Mouse (Mus musculus): Measurements from ENCODE around the gene Grpel1. TPM values are rescaled to one million over a fixed set of nuclear protein-coding genes. Genes with fewer than 3 reads are reported as not detected.

Gene Grpel1
- total RNA-seq, 1 experiment from 2014 or later = 52.1 TPM

DNA sequence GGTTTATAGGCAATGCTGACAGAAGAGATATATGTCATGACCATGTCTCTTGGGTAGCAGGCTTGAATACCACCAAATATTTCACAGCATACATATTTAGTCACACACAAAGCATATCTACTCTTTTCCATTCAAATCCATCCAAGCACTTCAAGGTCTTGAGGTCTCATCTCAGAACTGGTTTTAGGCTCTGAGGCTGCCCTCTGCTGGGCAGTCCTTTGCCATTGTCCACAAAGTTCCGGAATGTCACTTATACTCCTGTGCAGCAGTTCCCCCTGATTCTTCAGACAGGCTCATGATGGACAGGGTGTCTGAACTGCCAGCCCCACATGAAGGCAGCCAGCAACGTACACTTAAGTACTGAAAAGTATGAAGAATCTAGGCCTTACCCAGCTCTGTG, 24.4 kb downstream of the Grpel1 start:
- ATAC-seq (replicated peaks; ENCODE audit: insufficient number of reproducible peaks, low FRiP score, low TSS enrichment, poor library complexity, severe bottlenecking) = no peak

DNA sequence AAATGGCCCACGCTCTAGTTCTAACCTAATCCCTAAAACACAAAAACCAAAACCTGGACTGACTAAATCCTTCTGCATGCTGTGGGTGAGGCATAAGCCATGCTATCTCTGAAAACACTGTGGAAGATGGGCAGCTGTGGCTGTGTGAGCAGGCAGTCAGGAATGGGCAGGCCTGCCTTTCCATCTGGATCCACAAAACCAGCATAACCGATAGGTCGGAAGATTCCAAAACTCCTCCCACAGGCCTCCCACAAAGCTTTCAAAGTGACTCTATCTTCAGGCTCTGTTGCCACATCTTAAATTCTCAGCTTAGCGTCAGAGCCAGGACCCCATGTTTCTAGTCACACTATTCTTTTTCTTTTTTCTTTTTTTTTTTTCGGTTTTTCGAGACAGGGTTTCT, 29.1 kb downstream of the Grpel1 start:
- no peak for ATAC-seq (replicated peaks; ENCODE audit: insufficient number of reproducible peaks, low FRiP score, low TSS enrichment, poor library complexity, severe bottlenecking)

DNA sequence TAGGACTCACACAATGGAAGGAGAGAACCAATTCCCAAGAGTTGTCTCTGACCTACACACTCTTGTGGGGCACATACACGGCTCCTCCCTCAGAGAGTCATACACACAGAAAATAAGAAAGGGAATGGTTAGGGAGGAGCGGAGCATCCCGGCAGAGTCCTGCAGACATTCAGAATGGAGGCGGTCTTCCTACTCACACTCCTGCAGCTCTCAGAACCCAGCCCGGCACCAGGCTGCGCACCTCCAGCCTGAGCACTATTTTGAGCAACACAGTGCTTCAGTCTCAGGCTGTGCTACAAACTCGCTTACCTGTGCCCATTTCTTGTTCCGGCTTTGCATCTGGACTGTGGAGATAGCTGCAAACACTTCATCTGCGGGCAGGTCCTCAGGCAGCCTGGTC, 29.9 kb downstream of the Grpel1 start:
- ATAC-seq (replicated peaks; ENCODE audit: insufficient number of reproducible peaks, low FRiP score, low TSS enrichment, poor library complexity, severe bottlenecking) = no peak

DNA sequence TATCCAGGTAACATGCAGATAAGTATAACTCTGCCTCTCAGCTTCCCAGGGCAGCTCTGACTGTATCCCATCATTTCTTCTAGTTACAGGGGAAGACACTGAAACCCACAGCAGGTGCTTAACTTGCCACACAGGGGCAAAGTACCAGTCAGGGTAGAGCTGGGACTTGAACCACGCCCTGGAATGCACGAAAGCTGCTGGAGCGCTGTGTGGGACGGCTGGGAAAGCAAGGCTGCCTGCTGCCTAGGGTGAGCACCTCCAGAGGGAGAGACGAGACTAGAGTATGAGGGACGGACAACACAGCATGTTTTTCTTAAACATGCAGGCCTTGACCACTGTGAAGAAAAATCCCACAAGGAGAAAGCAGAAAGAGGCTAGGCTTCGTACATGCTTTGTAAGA, 40.4 kb downstream of the Grpel1 start:
- no peak for ATAC-seq (replicated peaks; ENCODE audit: insufficient number of reproducible peaks, low FRiP score, low TSS enrichment, poor library complexity, severe bottlenecking)

DNA sequence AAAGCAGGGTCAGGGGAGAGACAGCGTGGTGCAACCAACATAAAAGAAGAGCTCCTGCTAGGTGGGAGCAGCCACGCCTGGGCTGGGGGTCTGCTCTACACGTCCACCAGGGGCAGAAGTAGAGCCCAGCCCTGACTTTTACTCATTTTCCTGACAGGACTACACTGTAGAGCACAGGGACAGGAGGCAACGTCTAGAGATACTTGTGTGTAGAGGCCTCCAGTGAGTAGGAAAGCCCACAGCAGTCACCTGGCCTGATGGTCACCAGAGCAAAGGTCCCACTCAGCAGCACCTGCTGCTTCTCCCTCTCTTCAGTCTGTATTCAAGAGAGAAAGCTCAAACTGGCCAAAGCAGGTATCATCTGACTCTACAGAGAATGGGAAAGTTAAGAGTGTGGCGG, 40.8 kb downstream of the Grpel1 start:
- ATAC-seq (replicated peaks; ENCODE audit: insufficient number of reproducible peaks, low FRiP score, low TSS enrichment, poor library complexity, severe bottlenecking) = no peak

DNA sequence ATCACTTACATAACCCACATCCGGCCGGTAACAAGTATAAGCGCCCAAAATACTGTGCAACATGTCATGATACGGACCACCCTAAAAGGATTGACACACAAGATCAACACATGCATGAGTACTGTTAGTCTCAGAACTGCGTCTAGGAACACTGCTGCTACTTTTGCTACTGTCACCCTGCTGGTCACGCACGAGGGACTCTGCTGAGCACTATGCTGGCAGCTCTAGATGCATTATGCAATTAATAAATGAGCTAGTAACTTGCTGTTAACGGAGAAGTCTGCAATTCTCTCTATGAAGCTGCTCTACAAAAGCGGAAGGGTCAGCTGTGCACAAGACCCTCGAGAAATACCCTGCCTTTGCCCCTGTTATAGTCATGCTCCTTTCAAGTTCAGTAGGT, 43.6 kb downstream of the Grpel1 start:
- ATAC-seq (replicated peaks; ENCODE audit: insufficient number of reproducible peaks, low FRiP score, low TSS enrichment, poor library complexity, severe bottlenecking) = no peak

DNA sequence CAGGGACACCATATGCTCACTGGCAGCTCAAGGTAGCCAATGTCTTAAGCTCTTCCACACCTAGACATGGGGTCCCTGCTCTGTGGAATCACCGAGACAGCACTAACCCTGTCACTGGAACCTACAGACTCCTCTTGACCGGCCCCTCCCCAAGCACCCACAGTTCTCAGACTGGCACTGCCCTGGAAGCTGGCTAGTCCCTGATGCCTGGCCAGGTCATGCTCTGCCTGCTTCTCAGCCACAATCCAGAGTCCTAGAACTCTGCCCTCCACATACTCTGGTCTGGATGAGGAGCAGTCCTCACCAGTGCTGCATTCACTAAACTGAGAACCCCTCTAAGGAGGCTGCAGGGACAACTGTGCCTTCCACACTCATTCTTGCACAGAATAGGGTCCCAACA, 46.2 kb downstream of the Grpel1 start:
- no peak for ATAC-seq (replicated peaks; ENCODE audit: insufficient number of reproducible peaks, low FRiP score, low TSS enrichment, poor library complexity, severe bottlenecking)

DNA sequence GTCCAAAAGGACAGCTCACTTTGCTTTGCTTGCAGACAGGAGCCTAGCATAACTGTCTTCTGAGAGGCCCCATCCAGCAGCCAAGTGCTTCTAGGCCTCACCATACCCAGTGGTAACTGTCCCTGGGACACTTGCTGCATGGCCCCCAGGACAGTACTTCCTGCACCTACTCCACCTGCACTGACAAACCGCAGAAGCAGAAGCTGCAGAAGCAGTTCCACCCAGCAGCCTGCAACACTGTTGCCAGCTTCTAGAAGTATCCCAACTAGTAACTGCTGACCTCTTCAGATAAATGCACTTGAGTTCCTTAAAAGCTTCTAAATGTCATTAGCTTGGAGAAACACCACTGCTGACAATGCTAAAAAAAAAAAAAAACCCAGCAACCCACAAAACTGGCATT, 50.3 kb downstream of the Grpel1 start:
- no peak for ATAC-seq (replicated peaks; ENCODE audit: insufficient number of reproducible peaks, low FRiP score, low TSS enrichment, poor library complexity, severe bottlenecking)

DNA sequence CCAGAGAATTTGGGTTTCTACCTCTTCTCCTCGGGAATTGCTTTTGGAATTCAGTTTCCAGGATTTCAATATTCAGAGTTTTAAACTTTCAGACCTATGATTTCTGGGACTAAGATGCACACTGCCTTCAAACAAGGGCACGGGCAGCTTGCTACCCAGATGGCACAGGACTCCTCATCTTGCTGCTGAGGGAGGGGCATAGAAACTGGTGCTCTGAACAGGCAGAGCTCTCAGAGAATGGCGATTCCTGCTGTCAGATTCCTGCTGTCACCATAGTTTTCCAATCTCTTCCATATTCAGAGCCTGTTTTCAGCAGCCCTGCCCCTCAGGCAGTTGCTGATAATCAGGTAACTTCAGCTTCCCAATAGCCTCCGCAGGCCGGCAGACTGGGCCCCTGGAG, 50.8 kb downstream of the Grpel1 start:
- no peak for ATAC-seq (replicated peaks; ENCODE audit: insufficient number of reproducible peaks, low FRiP score, low TSS enrichment, poor library complexity, severe bottlenecking)

DNA sequence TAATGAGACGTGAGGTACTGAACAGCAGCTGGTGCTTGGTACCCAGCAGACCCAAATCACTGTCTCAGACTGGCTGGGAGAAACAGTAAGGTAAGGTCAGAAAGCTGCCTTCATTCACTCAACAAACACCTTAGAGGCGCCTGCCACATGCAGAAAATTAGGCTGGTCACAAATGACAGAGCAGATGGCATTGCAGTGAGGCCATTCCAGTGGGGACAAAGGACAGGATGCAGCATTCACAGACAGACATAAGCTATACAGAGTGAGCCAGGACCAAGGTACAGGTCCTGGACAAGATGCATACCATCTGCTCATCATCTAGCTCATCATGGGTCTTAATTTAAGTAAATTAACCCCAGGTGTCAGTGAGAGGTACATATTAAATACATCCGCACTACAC, 52.8 kb downstream of the Grpel1 start:
- ATAC-seq (replicated peaks; ENCODE audit: insufficient number of reproducible peaks, low FRiP score, low TSS enrichment, poor library complexity, severe bottlenecking) = no peak

DNA sequence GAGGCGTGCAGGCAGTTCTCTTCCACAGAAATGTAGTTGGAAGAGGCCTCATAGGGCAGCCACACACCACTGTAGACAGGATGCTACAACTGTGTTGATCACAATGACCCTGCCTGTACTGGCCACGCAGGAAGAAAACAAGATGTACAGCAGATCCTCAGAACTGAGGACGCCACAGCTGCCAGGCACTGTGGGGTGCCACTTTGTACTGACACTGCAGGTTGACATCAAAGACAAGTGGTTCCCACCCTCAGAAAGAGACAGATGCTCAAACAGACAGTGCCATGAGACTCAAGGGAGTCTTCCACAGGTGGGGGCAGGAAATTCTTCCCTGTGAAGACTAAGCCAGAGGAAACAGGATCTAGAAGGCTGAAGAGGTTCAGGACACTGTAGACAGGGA, 55.0 kb downstream of the Grpel1 start:
- ATAC-seq (replicated peaks; ENCODE audit: insufficient number of reproducible peaks, low FRiP score, low TSS enrichment, poor library complexity, severe bottlenecking) = no peak

DNA sequence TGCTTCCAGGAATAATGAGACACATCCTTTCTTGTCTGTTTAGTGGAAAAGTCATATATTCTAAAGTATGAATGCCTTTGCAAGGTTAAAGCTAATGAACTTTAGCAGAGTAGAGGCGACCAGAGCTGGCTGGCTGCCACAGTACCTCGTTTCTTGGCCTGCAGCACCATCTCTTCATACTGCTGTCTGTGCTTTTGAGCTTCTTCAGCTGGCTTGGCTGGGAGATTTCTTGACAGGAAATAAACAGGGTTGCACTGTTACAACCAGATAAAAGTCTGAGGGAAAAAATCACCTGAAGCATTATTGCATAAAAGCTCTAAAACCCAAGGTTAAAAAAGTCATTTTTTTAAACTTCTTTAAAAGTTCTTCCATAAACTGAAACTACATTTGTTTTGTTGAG, 58.0 kb downstream of the Grpel1 start:
- ATAC-seq (replicated peaks; ENCODE audit: insufficient number of reproducible peaks, low FRiP score, low TSS enrichment, poor library complexity, severe bottlenecking) = no peak

DNA sequence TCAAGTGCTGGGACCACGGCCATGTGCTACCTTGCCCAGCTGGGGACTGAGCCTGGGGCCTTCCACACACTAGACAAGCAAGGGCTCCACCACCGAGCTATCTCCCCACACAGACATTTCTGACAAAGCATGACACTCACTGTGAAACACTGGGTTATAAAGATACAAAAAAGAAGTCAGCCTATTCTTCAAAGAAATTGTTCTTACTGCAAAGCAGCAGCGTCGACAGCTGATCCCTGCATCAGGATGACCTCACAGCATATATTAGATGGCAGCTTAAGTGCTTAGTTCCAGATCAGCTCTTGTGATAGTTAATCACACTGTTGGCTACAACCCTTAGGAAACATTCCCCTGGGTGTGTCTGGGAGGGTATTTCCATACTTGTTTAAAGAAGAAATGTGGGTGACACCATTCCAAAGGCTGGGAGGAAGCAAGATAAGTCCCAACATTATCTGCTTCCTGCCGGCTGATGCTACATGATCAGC, 58.5 kb downstream of the Grpel1 start:
- ATAC-seq (replicated peaks; ENCODE audit: insufficient number of reproducible peaks, low FRiP score, low TSS enrichment, poor library complexity, severe bottlenecking) = no peak

Other genes starting within 250 kb of the Grpel1 start
- 0.85 to 4.7 TPM (median 1.4 TPM) in 3 replicates for gene Sorcs2, start 66.9 kb upstream of the Grpel1 start, total RNA-seq (2017)
- gene Tada2b, start 19.3 kb downstream of the Grpel1 start, total RNA-seq (2017) = 9.1 to 25.8 TPM (median 15.7 TPM) in 3 replicates
- 0.49 to 0.64 TPM in 2 of 3 replicates, not detected in the other for gene Ccdc96, start 19.6 kb downstream of the Grpel1 start, total RNA-seq (2017)
- gene Tbc1d14, start 128.3 kb downstream of the Grpel1 start, total RNA-seq (2017) = 13.0 to 38.8 TPM (median 18.7 TPM) in 3 replicates
- 47.6 to 61.5 TPM (median 57.5 TPM) in 3 replicates for gene D5Ertd579e, start 231.0 kb downstream of the Grpel1 start, total RNA-seq (2017)